Mouse (Mus musculus): ENCODE data around the gene Tmem107. TPM values are rescaled to one million over a fixed set of nuclear protein-coding genes. Genes with fewer than 3 reads are reported as not detected.

Gene Tmem107
- polyA plus RNA-seq, 1 experiment from 2014 or later, result 45.2 TPM

- Histone ChIP-seq H3K27me3 (replicated peaks; ENCODE audit: control insufficient read depth, insufficient read depth, low read length) (no peaks in the 10 kb centered on the region), H3K27ac (ENCODE audit: low read depth, low read length) (peak overlapping the region; percentile 59; the same call in 1 of the 2 replicates), H3K4me3 (ENCODE audit: low read depth, low read length) (peak overlapping the region; percentile 67), H3K9me3 (replicated peaks; ENCODE audit: control insufficient read depth, low read length) (no peaks in the 10 kb centered on the region), H3K4me1 (ENCODE audit: control insufficient read depth, insufficient read depth, low read length) (peaks cover 11% of the 10 kb centered on the region; the same call in 1 of the 2 replicates), H3K9ac (ENCODE audit: low read length) (peak overlapping the region; percentile 75), H3K4me2 (ENCODE audit: low read length) (peak overlapping the region; percentile 58), H3K36me3 (ENCODE audit: control insufficient read depth, insufficient read depth, low read length) (peaks cover 36% of the 10 kb centered on the region)
- WGBS, result under 1% methylated on average over 34 of the region's 34 CpGs
- DNase-seq (ENCODE audit: low spot score) (peak; percentile 92), ATAC-seq (peak; percentile 36)
Measured at GRCm38 (mm10) chr11:69037231-69038061, 33.2 kb upstream of the Tmem107 start.

DNA sequence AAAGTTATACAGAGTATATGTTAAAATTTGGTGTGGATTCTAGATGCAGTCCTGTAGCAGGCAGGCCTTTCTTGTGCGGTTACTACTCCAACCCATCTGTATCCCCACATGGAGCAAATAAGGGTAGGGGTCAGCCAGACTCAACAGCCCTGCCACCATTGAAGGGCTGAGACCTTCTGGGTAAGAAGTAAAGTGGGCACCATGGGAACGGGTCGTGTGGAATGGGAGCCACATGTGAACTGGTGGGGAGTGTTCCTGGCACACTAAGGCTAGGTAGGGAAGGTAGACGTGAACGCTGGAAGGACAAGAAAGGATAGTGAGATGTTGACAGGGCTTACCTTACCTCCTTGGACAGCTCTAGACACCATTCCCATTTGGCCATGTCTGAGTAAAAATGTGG, 32.4 kb upstream of the Tmem107 start:
- Histone ChIP-seq H3K4me1 (ENCODE audit: control insufficient read depth, insufficient read depth, low read length) (peaks cover 11% of the 10 kb centered on the region; the same call in 1 of the 2 replicates), H3K27ac (ENCODE audit: low read depth, low read length) (no peak overlapping the region), H3K36me3 (ENCODE audit: control insufficient read depth, insufficient read depth, low read length) (peaks cover 29% of the 10 kb centered on the region), H3K27me3 (replicated peaks; ENCODE audit: control insufficient read depth, insufficient read depth, low read length) (no peaks in the 10 kb centered on the region), H3K9me3 (replicated peaks; ENCODE audit: control insufficient read depth, low read length) (no peaks in the 10 kb centered on the region), H3K9ac (ENCODE audit: low read length) (no peak overlapping the region), H3K4me3 (ENCODE audit: low read depth, low read length) (no peak overlapping the region), H3K4me2 (ENCODE audit: low read length) (no peak overlapping the region)
- 69% methylated on average over 5 of the region's 5 CpGs for WGBS
- DNase-seq (ENCODE audit: low spot score), result no peak
- no peak for ATAC-seq

DNA sequence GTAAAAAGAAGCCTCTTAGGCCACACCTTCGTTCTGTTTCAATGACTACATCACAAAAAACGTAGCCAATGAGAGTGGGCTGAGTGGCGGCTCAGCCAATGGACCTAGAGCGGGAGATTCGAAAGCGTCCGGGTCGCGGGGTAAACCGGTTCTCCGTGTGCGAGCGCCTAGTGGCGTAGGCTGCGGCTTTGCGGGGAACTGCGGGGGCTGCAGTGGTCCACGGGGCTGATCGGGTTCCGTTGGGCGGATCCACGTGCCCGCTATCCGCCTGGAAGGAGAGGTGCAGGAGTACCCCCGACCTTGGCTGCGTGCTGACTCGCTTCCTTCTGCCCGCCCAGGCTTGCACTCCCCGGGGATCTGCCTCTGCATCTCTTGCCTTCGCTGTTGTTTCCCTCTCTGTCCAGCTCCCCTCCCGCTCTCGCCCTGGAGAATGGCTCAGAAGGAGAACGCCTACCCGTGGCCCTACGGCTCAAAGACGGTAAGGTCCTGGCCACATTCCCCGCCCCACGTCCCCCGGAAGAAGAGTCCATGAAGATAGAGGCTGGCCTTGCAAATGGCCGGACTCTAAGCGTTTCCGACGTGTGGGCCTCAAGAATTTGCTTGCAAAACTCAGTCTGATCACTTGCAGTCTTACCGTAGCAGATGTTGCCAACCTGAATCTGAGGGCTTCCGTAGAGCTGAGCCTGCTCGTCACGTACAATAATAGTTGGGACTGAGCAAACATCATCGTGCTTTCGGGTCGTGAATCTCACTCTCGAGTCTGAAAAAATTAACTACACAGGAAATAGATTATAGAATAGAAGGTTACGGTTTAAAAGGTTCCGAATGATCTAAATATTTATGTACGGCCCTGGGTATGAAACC, 24.8 kb upstream of the Tmem107 start, which contains the start of gene Aurkb:
Aurkb (plus strand) TSS at position 117 of the 864 bp plus-strand sequence.
- H3K4me2 ChIP-seq (ENCODE audit: low read length), result peak within 1 kb of the TSS; percentile 88
- H3K9ac ChIP-seq (ENCODE audit: low read length), result peak within 1 kb of the TSS; percentile 65
- under 1% methylated on average over 54 of the region's 54 CpGs for WGBS
- no peaks in the 10 kb centered on the region for H3K9me3 ChIP-seq (replicated peaks; ENCODE audit: control insufficient read depth, low read length)
- peak within 1 kb of the TSS; percentile 54 for H3K4me3 ChIP-seq (ENCODE audit: low read depth, low read length)
- H3K27ac ChIP-seq (ENCODE audit: low read depth, low read length), result peak within 1 kb of the TSS; percentile 74; the same call in 1 of the 2 replicates
- H3K36me3 ChIP-seq (ENCODE audit: control insufficient read depth, insufficient read depth, low read length), result peaks cover 27% of the 10 kb centered on the region
- no peaks in the 10 kb centered on the region for H3K27me3 ChIP-seq (replicated peaks; ENCODE audit: control insufficient read depth, insufficient read depth, low read length)
- peak; percentile 71 for ATAC-seq
- peaks cover 10% of the 10 kb centered on the region; the same call in 1 of the 2 replicates for H3K4me1 ChIP-seq (ENCODE audit: control insufficient read depth, insufficient read depth, low read length)
- DNase-seq (ENCODE audit: low spot score), result peak; percentile 97

- Histone ChIP-seq H3K4me2 (ENCODE audit: low read length) (peak overlapping the region; percentile 88), H3K36me3 (ENCODE audit: control insufficient read depth, insufficient read depth, low read length) (peaks cover 33% of the 10 kb centered on the region), H3K27me3 (replicated peaks; ENCODE audit: control insufficient read depth, insufficient read depth, low read length) (no peaks in the 10 kb centered on the region), H3K9ac (ENCODE audit: low read length) (peak overlapping the region; percentile 65), H3K27ac (ENCODE audit: low read depth, low read length) (no peak overlapping the region; the same call in 1 of the 2 replicates), H3K9me3 (replicated peaks; ENCODE audit: control insufficient read depth, low read length) (no peaks in the 10 kb centered on the region), H3K4me1 (ENCODE audit: control insufficient read depth, insufficient read depth, low read length) (peaks cover 10% of the 10 kb centered on the region; the same call in 1 of the 2 replicates), H3K4me3 (ENCODE audit: low read depth, low read length) (peak overlapping the region; percentile 54)
- no peak for DNase-seq (ENCODE audit: low spot score)
- 14% methylated on average over 9 of the region's 9 CpGs for WGBS
- no peak for ATAC-seq
Measured at GRCm38 (mm10) chr11:69046395-69046774, 24.2 kb upstream of the Tmem107 start.

DNA sequence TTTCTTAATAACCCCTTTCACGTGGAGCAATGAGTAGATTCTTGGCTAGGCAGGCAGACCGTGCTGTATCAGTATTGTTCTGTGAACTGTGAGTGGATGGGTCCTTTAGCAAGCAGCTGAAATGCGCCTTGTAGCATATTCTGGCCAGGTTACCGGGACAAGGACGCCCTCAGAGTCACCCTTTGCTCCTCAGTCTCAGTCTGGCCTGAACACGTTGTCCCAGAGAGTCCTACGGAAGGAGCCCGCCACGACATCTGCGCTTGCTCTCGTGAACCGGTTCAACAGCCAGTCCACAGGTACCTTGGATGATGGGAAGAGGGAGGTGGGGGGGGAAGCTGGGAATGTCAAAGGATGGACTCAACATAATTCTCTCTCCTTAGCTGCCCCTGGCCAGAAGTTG, 23.0 kb upstream of the Tmem107 start:
- DNase-seq (ENCODE audit: low spot score) (no peak), ATAC-seq (no peak)
- peak overlapping the region; percentile 37; the same call in 1 of the 2 replicates for H3K9ac ChIP-seq (ENCODE audit: low read length)
- no peaks in the 10 kb centered on the region for H3K27me3 ChIP-seq (replicated peaks; ENCODE audit: control insufficient read depth, insufficient read depth, low read length)
- peak overlapping the region; percentile 88 for H3K4me2 ChIP-seq (ENCODE audit: low read length)
- H3K36me3 ChIP-seq (ENCODE audit: control insufficient read depth, insufficient read depth, low read length), result peaks cover 33% of the 10 kb centered on the region
- H3K4me1 ChIP-seq (ENCODE audit: control insufficient read depth, insufficient read depth, low read length), result peaks cover 10% of the 10 kb centered on the region; the same call in 1 of the 2 replicates
- H3K27ac ChIP-seq (ENCODE audit: low read depth, low read length), result no peak overlapping the region
- WGBS, result 89% methylated on average over 12 of the region's 12 CpGs
- H3K4me3 ChIP-seq (ENCODE audit: low read depth, low read length), result no peak overlapping the region
- H3K9me3 ChIP-seq (replicated peaks; ENCODE audit: control insufficient read depth, low read length), result no peaks in the 10 kb centered on the region

DNA sequence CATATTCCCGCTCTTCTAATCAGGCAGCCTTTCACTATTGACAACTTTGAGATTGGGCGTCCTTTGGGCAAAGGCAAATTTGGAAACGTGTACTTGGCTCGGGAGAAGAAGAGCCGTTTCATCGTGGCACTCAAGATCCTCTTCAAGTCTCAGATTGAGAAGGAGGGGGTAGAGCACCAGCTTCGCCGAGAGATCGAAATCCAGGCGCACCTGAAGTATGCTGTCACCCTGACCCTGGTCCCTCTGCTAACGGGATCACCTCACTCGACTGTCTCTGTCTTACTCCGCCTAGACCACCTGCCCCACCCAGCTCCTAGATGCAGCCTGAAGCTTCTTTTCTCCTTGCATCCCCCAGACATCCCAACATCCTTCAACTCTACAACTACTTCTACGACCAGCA, 22.5 kb upstream of the Tmem107 start:
- peaks cover 33% of the 10 kb centered on the region for H3K36me3 ChIP-seq (ENCODE audit: control insufficient read depth, insufficient read depth, low read length)
- H3K4me2 ChIP-seq (ENCODE audit: low read length), result no peak overlapping the region
- peaks cover 10% of the 10 kb centered on the region; the same call in 1 of the 2 replicates for H3K4me1 ChIP-seq (ENCODE audit: control insufficient read depth, insufficient read depth, low read length)
- no peak overlapping the region for H3K9ac ChIP-seq (ENCODE audit: low read length)
- H3K27me3 ChIP-seq (replicated peaks; ENCODE audit: control insufficient read depth, insufficient read depth, low read length), result no peaks in the 10 kb centered on the region
- H3K9me3 ChIP-seq (replicated peaks; ENCODE audit: control insufficient read depth, low read length), result no peaks in the 10 kb centered on the region
- no peak overlapping the region for H3K4me3 ChIP-seq (ENCODE audit: low read depth, low read length)
- 94% methylated on average over 14 of the region's 14 CpGs for WGBS
- no peak for DNase-seq (ENCODE audit: low spot score)
- no peak for ATAC-seq
- H3K27ac ChIP-seq (ENCODE audit: low read depth, low read length), result no peak overlapping the region

- peaks cover 10% of the 10 kb centered on the region; the same call in 1 of the 2 replicates for H3K4me1 ChIP-seq (ENCODE audit: control insufficient read depth, insufficient read depth, low read length)
- peaks cover 35% of the 10 kb centered on the region for H3K36me3 ChIP-seq (ENCODE audit: control insufficient read depth, insufficient read depth, low read length)
- H3K4me3 ChIP-seq (ENCODE audit: low read depth, low read length), result no peak overlapping the region
- no peaks in the 10 kb centered on the region for H3K27me3 ChIP-seq (replicated peaks; ENCODE audit: control insufficient read depth, insufficient read depth, low read length)
- DNase-seq (ENCODE audit: low spot score), result no peak
- H3K9ac ChIP-seq (ENCODE audit: low read length), result no peak overlapping the region
- no peaks in the 10 kb centered on the region for H3K9me3 ChIP-seq (replicated peaks; ENCODE audit: control insufficient read depth, low read length)
- no peak overlapping the region for H3K27ac ChIP-seq (ENCODE audit: low read depth, low read length)
- no peak for ATAC-seq
- no peak overlapping the region for H3K4me2 ChIP-seq (ENCODE audit: low read length)
- WGBS, result 81% methylated on average over 8 of the region's 8 CpGs
Measured at GRCm38 (mm10) chr11:69050748-69051147, 19.9 kb upstream of the Tmem107 start.

- DNase-seq (ENCODE audit: low spot score) (no peak), ATAC-seq (no peak)
- Histone ChIP-seq H3K4me3 (ENCODE audit: low read depth, low read length) (no peak overlapping the region), H3K9me3 (replicated peaks; ENCODE audit: control insufficient read depth, low read length) (no peaks in the 10 kb centered on the region), H3K9ac (ENCODE audit: low read length) (no peak overlapping the region), H3K27ac (ENCODE audit: low read depth, low read length) (no peak overlapping the region), H3K36me3 (ENCODE audit: control insufficient read depth, insufficient read depth, low read length) (peaks cover 35% of the 10 kb centered on the region), H3K4me2 (ENCODE audit: low read length) (no peak overlapping the region), H3K27me3 (replicated peaks; ENCODE audit: control insufficient read depth, insufficient read depth, low read length) (no peaks in the 10 kb centered on the region), H3K4me1 (ENCODE audit: control insufficient read depth, insufficient read depth, low read length) (peaks cover 6% of the 10 kb centered on the region; the same call in 1 of the 2 replicates)
- 68% methylated on average over 4 of the region's 4 CpGs for WGBS
Measured at GRCm38 (mm10) chr11:69051771-69052170, 18.8 kb upstream of the Tmem107 start.

Measured in forebrain, embryonic 14.5 days (tissue).